Mouse (Mus musculus) heart, embryonic 14.5 days (tissue): ENCODE data around the gene Vps4b. TPM values are rescaled to one million over a fixed set of nuclear protein-coding genes. Genes with fewer than 3 reads are reported as not detected.
"Not testable (repeated sequence)": the region's sequence is repeated elsewhere in the genome, so short reads cannot be mapped to it uniquely, and the experiment has no call there.

Experiments
- ATAC-seq: fragments of 200-750 bp; cut with Nextera tagmentation; 2 replicates; pipeline ENCODE4 v1.8.0; 2017; ENCODE audit warnings: low read depth, moderate TSS enrichment; ENCODE audit not compliant: insufficient number of reproducible peaks, insufficient read depth, low FRiP score
- H3K27ac ChIP-seq, 2 experiments: fragments of 200-500 bp in 1 of 2; fragments of 300-500 bp in 1 of 2; sonication (generic) in 1 of 2; replicated peaks in 1 of 2; 2 replicates each; pipeline ENCODE4 v1.5.1; 2012 to 2014; ENCODE audit warnings: low read depth in 2 of 2, low read length in 2 of 2, control low read depth in 1 of 2, mild to moderate bottlenecking in 1 of 2, mixed read lengths in 1 of 2; ENCODE audit not compliant: control insufficient read depth in 1 of 2, insufficient read depth in 1 of 2
- H3K27me3 ChIP-seq: fragments of 300-500 bp; sonication (generic); 2 replicates; pipeline ENCODE4 v1.6.1; 2014; ENCODE audit warnings: mild to moderate bottlenecking, low read length, control low read depth; ENCODE audit not compliant: control insufficient read depth, insufficient read depth
- H3K36me3 ChIP-seq: fragments of 300-500 bp; sonication (generic); 2 replicates; pipeline ENCODE4 v1.6.1; 2014; ENCODE audit warnings: mild to moderate bottlenecking, control low read depth, low read length, mixed read lengths; ENCODE audit not compliant: control insufficient read depth, insufficient read depth
- H3K4me1 ChIP-seq, 2 experiments: fragments of 200-500 bp in 1 of 2; fragments of 300-500 bp in 1 of 2; sonication (generic) in 1 of 2; 2 replicates each; pipeline ENCODE4 v1.6.1; 2012 to 2014; ENCODE audit warnings: low read length in 2 of 2, control low read depth in 1 of 2, mixed read lengths in 1 of 2; ENCODE audit not compliant: control insufficient read depth in 2 of 2, insufficient read depth in 2 of 2
- H3K4me2 ChIP-seq: fragments of 300-500 bp; sonication (generic); 2 replicates; pipeline ENCODE4 v1.6.1; 2014; ENCODE audit warnings: mild to moderate bottlenecking, low read length
- H3K4me3 ChIP-seq, 2 experiments: fragments of 200-500 bp in 1 of 2; fragments of 300-500 bp in 1 of 2; sonication (generic) in 1 of 2; 2 replicates each; pipeline ENCODE4 v1.5.1; 2012 to 2014; ENCODE audit warnings: low read length in 2 of 2, mild to moderate bottlenecking in 2 of 2, control low read depth in 1 of 2, low read depth in 1 of 2, moderate library complexity in 1 of 2; ENCODE audit not compliant: control insufficient read depth in 1 of 2, insufficient read depth in 1 of 2
- H3K9ac ChIP-seq: fragments of 300-500 bp; sonication (generic); 2 replicates; pipeline ENCODE4 v1.6.1; 2014; ENCODE audit warnings: mild to moderate bottlenecking, low read length
- H3K9me3 ChIP-seq: fragments of 300-500 bp; sonication (generic); 2 replicates; pipeline ENCODE4 v1.6.1; 2016; ENCODE audit warnings: low read length, control low read depth; ENCODE audit not compliant: control insufficient read depth
- WGBS: fragments of 180-500 bp; shearing (Covaris S2); extraction: QIAGEN DNeasy Blood & Tissue Kit; methylation state at CpG from one replicate; pipeline ENCODE4 v1.1.7; 2014; 5-methylcytosine and 5-hydroxymethylcytosine counted together
- polyA plus RNA-seq: library from polyadenylated mRNA; unstranded; fragments of >200 nt; fragmentation: Nextera tagmentation; extraction: Ambion mirVana; gene quantifications from 2 replicates; pipeline ENCODE4 v1.2.1, GENCODE M21; 2014

The Vps4b gene
- polyA plus RNA-seq, 1 experiment from 2014 or later = 45.1 TPM

DNA sequence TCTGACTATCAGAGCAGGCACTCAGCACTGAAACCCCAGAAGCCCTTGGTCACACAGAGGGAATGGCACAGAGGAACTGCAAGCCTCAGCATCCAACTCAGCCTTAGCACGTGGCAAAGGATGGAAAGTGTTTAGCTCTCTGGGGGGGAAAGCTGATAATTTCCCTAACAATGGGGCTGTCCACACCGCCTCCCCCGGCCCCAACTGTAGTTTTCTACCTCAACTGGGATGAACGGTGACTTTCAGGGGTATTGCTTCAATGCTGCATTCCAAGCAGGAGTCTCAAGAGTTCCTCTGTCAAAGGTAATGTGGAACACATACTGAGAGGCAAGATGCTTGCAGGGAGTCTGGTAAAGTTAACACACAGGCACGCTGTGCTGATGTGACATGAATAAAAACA lies 74.5 kb downstream of the Vps4b start:
- Histone ChIP-seq H3K4me3 (no peak overlapping the region), H3K4me2 (no peak overlapping the region), H3K9me3 (no peaks in the 10 kb centered on the region), H3K36me3 (peaks cover 10% of the 10 kb centered on the region; the same call in 1 of the 2 replicates), H3K27ac (no peak overlapping the region), H3K4me1 (no peaks in the 10 kb centered on the region), H3K9ac (no peak overlapping the region), H3K27me3 (no peaks in the 10 kb centered on the region)
- WGBS = 49% methylated on average over 5 of the region's 5 CpGs
- ATAC-seq = no peak

- not testable (repeated sequence) for H3K27me3 ChIP-seq, H3K27ac ChIP-seq, H3K4me2 ChIP-seq, H3K9ac ChIP-seq, H3K4me1 ChIP-seq, H3K36me3 ChIP-seq, H3K9me3 ChIP-seq, ATAC-seq, H3K4me3 ChIP-seq
- 59% methylated on average over 7 of the region's 7 CpGs for WGBS
These were observed 78.8 kb downstream of the Vps4b start for GRCm38 (mm10) chr1:106717736-106718135.

- Histone ChIP-seq H3K9ac (no peak overlapping the region), H3K4me1 (peaks cover 2 to 5% of the 10 kb centered on the region in 2 experiments), H3K4me2 (no peak overlapping the region), H3K9me3 (no peaks in the 10 kb centered on the region), H3K27me3 (no peaks in the 10 kb centered on the region), H3K4me3 (no peak overlapping the region), H3K27ac (no peak overlapping the region), H3K36me3 (no peaks in the 10 kb centered on the region)
- WGBS = 32% methylated on average over 7 of the region's 7 CpGs
- no peak for ATAC-seq
These were observed 79.4 kb downstream of the Vps4b start for GRCm38 (mm10) chr1:106717071-106717601.

GRCm38 (mm10) chr1:106716141-106716540 lies 80.4 kb downstream of the Vps4b start:
- H3K27ac ChIP-seq = no peak overlapping the region
- ATAC-seq = no peak
- H3K9me3 ChIP-seq = no peaks in the 10 kb centered on the region
- no peak overlapping the region for H3K9ac ChIP-seq
- H3K4me1 ChIP-seq = peaks cover 5 to 10% of the 10 kb centered on the region in 2 experiments
- no peaks in the 10 kb centered on the region for H3K27me3 ChIP-seq
- H3K36me3 ChIP-seq = no peaks in the 10 kb centered on the region
- H3K4me2 ChIP-seq = no peak overlapping the region
- H3K4me3 ChIP-seq = no peak overlapping the region
- 90% methylated on average over 3 of the region's 3 CpGs for WGBS

DNA sequence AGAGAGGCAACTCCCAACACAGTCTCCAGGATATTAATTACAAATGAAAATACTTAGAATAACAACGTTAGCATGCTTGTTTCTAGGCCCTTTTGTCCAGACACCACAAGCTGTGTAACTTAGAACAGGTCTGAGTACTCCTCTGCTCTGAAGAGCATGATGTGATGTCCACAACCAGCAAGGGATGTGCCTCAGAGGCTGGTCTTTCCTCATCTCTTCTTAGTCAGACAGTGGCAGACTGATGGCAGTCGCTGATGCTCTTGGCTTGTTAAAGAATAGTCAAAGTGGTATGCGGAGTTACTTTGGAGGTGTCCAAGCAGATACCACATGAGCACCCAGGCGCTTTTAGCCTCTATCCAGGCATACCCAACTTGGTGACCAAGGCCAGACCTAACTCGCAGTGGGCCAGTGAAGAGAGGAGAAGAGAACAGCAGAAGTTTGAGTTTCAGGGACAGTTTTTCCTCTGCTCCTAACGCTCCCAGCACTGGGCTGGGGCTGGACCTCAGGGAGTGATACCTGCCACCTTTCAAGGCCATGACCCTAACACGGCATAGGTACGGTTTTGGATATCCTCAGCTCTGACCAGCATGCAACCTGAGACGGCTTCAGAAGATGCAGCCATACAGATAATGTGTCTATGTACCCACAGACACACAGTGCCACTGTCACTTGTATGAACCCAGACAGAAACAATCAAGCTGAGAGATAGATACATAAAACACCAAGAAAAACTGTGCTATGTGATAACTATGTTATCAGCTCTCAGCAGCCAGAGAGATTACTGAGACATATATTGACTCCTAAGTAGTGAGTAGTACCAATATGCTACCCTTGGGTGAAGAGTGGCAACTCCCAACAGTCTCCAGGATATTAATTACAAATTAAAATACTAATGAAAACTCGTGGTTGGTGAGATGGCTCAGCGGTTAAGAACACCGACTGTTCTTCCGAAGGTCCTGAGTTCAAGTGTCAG lies 81.1 kb downstream of the Vps4b start:
- Histone ChIP-seq H3K4me3 (no peak overlapping the region), H3K9ac (no peak overlapping the region), H3K9me3 (no peaks in the 10 kb centered on the region), H3K36me3 (no peaks in the 10 kb centered on the region), H3K4me1 (peaks cover 5 to 10% of the 10 kb centered on the region in 2 experiments), H3K27me3 (no peaks in the 10 kb centered on the region), H3K4me2 (no peak overlapping the region), H3K27ac (no peak overlapping the region)
- 85% methylated on average over 13 of the region's 13 CpGs for WGBS
- no peak for ATAC-seq

DNA sequence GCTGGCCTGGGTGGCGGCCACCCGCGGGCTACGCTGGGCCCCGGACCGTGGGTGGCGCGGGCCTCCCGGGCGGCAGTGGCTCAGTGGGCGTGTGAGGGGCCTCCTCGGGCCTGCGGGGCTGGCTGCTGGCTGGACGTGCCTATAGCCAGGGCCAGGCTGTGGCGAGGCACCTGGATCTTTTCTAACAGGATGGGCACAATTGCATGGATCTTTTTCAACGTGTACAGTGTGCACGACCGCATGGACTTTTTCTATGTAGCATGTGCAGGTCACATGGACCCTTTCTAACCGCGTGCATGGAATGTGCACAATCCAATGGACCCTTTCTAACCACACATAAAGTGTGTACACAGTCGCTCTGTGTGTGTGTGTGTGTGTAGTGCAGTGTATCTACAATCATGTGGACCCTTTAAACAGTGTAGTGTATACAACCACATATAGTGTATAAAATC lies 82.0 kb downstream of the Vps4b start:
- Histone ChIP-seq H3K27ac (peak overlapping the region; percentile 38 to 88), H3K4me3 (peak overlapping the region; percentile 58 to 86), H3K9me3 (no peaks in the 10 kb centered on the region), H3K4me1 (peaks cover 5 to 10% of the 10 kb centered on the region in 2 experiments), H3K27me3 (no peaks in the 10 kb centered on the region), H3K4me2 (peak overlapping the region; percentile 95), H3K36me3 (no peaks in the 10 kb centered on the region), H3K9ac (peak overlapping the region; percentile 90)
- 6% methylated on average over 20 of the region's 21 CpGs for WGBS
- peak; percentile 70 for ATAC-seq
